Mouse (Mus musculus) liver, adult 2 months (tissue): ENCODE measurements around the gene Nr2f2. TPM values are rescaled to one million over a fixed set of nuclear protein-coding genes. Genes with fewer than 3 reads are reported as not detected.

ENCODE experiments used
- DNase-seq: peaks from one replicate; pipeline ENCODE4 v3.0.0-alpha.2; 2011; ENCODE audit warnings: low read depth, low spot score; ENCODE audit errors: extremely low read depth
- H3K27ac ChIP-seq: fragments of 200-500 bp; replicated peaks from 2 replicates; pipeline ENCODE4 v1.5.1; 2012; ENCODE audit warnings: low read depth, mild to moderate bottlenecking, control low read depth, inconsistent platforms, low read length; ENCODE audit not compliant: insufficient read depth
- H3K27me3 ChIP-seq: fragments of 200-500 bp; 2 replicates; pipeline ENCODE4 v1.6.1; 2012; ENCODE audit warnings: mild to moderate bottlenecking, moderate library complexity, low read length, inconsistent platforms; ENCODE audit not compliant: control insufficient read depth, insufficient read depth
- H3K36me3 ChIP-seq: fragments of 200-500 bp; 2 replicates; pipeline ENCODE4 v1.6.1; 2012; ENCODE audit warnings: low read length, inconsistent platforms; ENCODE audit not compliant: control insufficient read depth, insufficient read depth
- H3K4me1 ChIP-seq: fragments of 200-500 bp; 2 replicates; pipeline ENCODE4 v1.6.1; 2011; ENCODE audit warnings: low read length; ENCODE audit not compliant: control insufficient read depth, insufficient read depth
- H3K4me3 ChIP-seq: fragments of 200-500 bp; 2 replicates; pipeline ENCODE4 v1.5.1; 2011; ENCODE audit warnings: low read depth, mild to moderate bottlenecking, control low read depth, low read length, moderate library complexity; ENCODE audit not compliant: insufficient read depth
- H3K79me2 ChIP-seq: fragments of 200-500 bp; 2 replicates; pipeline ENCODE4 v1.6.1; 2012; ENCODE audit warnings: inconsistent platforms, mild to moderate bottlenecking, low read length, moderate library complexity; ENCODE audit not compliant: control insufficient read depth, insufficient read depth
- H3K9ac ChIP-seq: fragments of 200-500 bp; 2 replicates; pipeline ENCODE4 v1.6.1; 2012; ENCODE audit warnings: low read depth, mild to moderate bottlenecking, control low read depth, inconsistent platforms, low read length
- CTCF ChIP-seq: fragments of 200-500 bp; IDR thresholded peaks from 2 replicates; pipeline ENCODE4 v1.5.1; 2011; ENCODE audit warnings: low read depth, low read length, control low read depth
- POLR2A ChIP-seq: fragments of 200-500 bp; IDR thresholded peaks from 2 replicates; pipeline ENCODE4 v1.6.1; 2011; ENCODE audit warnings: low read length, control low read depth; ENCODE audit not compliant: insufficient read depth; ENCODE audit errors: extremely low read depth
- WGBS: fragments of 180-500 bp; shearing (Covaris S2); methylation state at CpG from one replicate; pipeline ENCODE4 v1.1.7; 2018; 5-methylcytosine and 5-hydroxymethylcytosine counted together
- polyA plus RNA-seq: library from polyadenylated mRNA; depleted of rRNA; stranded (reverse); fragments of >200 nt; gene quantifications from 2 replicates; pipeline ENCODE4 v1.2.3, GENCODE M21; 2012
- total RNA-seq: library from RNA; depleted of rRNA; stranded (reverse); fragments of >200 nt; gene quantifications from 2 replicates; pipeline ENCODE4 v1.2.3, GENCODE M21; 2014

Nr2f2 gene
- total and polyA plus RNA-seq, 2 experiments = 14.5 to 84.0 TPM

- DNase-seq = no peak
- WGBS = 8% methylated on average over 1 of the region's 1 CpGs
- no peak for TF ChIP-seq CTCF
- no peak for TF ChIP-seq POLR2A
- Histone ChIP-seq H3K36me3 (peaks cover 31% of the 10 kb centered on the region), H3K9ac (peak overlapping the region; percentile 48), H3K27me3 (no peaks in the 10 kb centered on the region), H3K4me1 (peaks cover 14% of the 10 kb centered on the region), H3K4me3 (peak overlapping the region; percentile 62; the same call in 1 of the 2 replicates), H3K27ac (no peak overlapping the region), H3K79me2 (peaks cover 13% of the 10 kb centered on the region; the same call in 1 of the 2 replicates)
Measured at GRCm38 (mm10) chr7:70351981-70352560, 14.5 kb downstream of the Nr2f2 start.

DNA sequence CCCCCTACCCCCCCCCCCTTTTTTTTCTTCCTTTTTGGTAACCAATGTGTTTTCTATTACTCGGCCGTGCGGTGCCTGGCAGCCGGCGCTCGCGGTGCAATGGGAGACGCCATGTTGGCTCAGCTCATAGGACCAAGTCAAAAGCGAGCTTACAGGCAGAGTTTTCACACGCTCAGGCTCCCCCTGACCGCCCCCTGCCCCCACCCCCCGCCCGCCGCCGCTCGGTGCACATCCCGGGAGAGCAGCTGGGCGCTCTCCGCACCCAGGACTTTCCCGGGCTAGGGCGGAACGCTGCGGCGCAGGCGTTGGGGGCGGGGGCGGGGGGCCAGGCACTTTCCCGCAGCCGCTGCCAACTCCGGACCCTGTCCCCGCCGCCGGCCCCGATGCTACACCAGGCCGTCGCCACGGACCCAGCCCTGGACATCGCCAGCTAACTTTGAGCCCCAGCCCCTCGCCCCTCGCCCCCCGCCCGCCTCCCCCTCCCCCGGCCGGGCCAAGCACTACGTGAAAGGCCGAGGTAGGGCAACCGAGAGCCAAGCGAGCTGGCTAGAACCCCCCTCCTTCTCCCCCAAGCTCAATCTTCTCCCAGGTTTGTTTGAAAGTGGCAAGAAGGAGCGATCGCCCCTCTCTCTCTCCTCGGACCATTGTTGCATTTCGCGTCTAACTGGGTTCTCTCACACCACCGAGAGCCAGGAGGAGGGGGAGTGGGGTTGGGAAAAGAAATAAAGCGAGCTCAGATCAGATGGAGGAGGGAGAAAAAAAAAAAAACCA lies 15.6 kb downstream of the Nr2f2 start:
- no peaks in the 10 kb centered on the region for H3K27me3 ChIP-seq
- peak overlapping the region; percentile 66 for H3K27ac ChIP-seq
- DNase-seq = no peak
- peak overlapping the region; percentile 62 for H3K4me3 ChIP-seq
- 10% methylated on average over 45 of the region's 55 CpGs for WGBS
- TF ChIP-seq CTCF (no peak), POLR2A (no peak)
- H3K4me1 ChIP-seq = peaks cover 9% of the 10 kb centered on the region
- peak overlapping the region; percentile 90 for H3K9ac ChIP-seq
- peaks cover 9% of the 10 kb centered on the region; the same call in 1 of the 2 replicates for H3K79me2 ChIP-seq
- H3K36me3 ChIP-seq = peaks cover 24% of the 10 kb centered on the region

- TF ChIP-seq CTCF = no peak
- no peak for TF ChIP-seq POLR2A
- peaks cover 5% of the 10 kb centered on the region for H3K4me1 ChIP-seq
- peaks cover 3% of the 10 kb centered on the region; the same call in 1 of the 2 replicates for H3K79me2 ChIP-seq
- peak overlapping the region; percentile 55 for H3K27ac ChIP-seq
- DNase-seq = no peak
- H3K27me3 ChIP-seq = no peaks in the 10 kb centered on the region
- H3K9ac ChIP-seq = peak overlapping the region; percentile 90
- H3K36me3 ChIP-seq = peaks cover 17% of the 10 kb centered on the region
- H3K4me3 ChIP-seq = peak overlapping the region; percentile 62
- 45% methylated on average over 20 of the region's 20 CpGs for WGBS
Measured at GRCm38 (mm10) chr7:70349981-70350670, 16.4 kb downstream of the Nr2f2 start.

DNA sequence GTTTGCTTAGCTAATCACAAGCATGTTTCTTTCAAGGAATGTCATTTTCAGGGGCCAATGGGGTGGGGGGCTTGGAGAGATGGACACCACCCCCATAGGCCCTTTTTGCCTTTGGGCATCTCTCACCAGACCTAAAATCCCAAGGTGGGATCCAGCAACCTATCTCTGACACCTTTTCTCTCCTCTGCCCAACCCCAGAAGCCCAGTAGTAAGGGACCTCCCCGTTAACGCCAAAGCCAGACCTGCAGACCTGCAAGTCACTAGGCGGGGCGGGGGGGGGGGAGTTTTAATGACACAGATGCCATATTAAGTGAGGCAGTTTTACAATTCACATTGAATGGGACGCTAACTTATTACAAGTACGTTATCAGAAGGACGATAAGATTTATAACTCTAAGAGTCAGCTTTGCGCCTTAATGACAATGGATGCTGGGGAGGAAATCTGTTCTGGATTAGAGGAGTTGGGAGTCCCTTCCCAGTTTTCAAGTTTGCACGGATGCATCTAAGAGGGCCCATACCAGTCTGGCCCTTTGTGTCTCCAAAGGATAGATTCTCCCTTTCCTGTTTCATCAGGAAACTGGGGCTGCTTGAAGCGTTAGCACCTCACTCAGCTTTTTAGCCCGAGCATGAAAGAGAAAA lies 17.4 kb downstream of the Nr2f2 start:
- peak overlapping the region; percentile 25 for H3K27ac ChIP-seq
- no peaks in the 10 kb centered on the region for H3K27me3 ChIP-seq
- no peaks in the 10 kb centered on the region for H3K79me2 ChIP-seq
- H3K4me3 ChIP-seq = no peak overlapping the region
- WGBS = 70% methylated on average over 11 of the region's 11 CpGs
- H3K9ac ChIP-seq = no peak overlapping the region
- no peak for DNase-seq
- H3K4me1 ChIP-seq = peaks cover 5% of the 10 kb centered on the region
- TF ChIP-seq POLR2A = no peak
- no peak for TF ChIP-seq CTCF
- peaks cover 11% of the 10 kb centered on the region for H3K36me3 ChIP-seq

- TF ChIP-seq CTCF (no peak), POLR2A (no peak)
- H3K4me3 ChIP-seq = no peak overlapping the region
- WGBS = 74% methylated on average over 30 of the region's 30 CpGs
- DNase-seq = no peak
- H3K4me1 ChIP-seq = peaks cover 5% of the 10 kb centered on the region
- H3K27ac ChIP-seq = peak overlapping the region; percentile 25
- H3K79me2 ChIP-seq = no peaks in the 10 kb centered on the region
- H3K9ac ChIP-seq = peak overlapping the region; percentile 9
- H3K36me3 ChIP-seq = peaks cover 10% of the 10 kb centered on the region
- H3K27me3 ChIP-seq = no peaks in the 10 kb centered on the region
Measured at GRCm38 (mm10) chr7:70348064-70348976, 18.2 kb downstream of the Nr2f2 start.
